Mouse (Mus musculus) cortical plate, adult 2 months (tissue): Measurements from ENCODE around the gene Basp1.

Experiments used
- CTCF ChIP-seq: fragments of 200-500 bp; IDR thresholded peaks from 2 replicates; pipeline ENCODE4 v1.5.1; 2011; ENCODE audit warnings: mild to moderate bottlenecking, control low read depth, low read length; ENCODE audit not compliant: insufficient read depth; ENCODE audit errors: extremely low read depth
- POLR2A ChIP-seq: fragments of 200-500 bp; IDR thresholded peaks from 2 replicates; pipeline ENCODE4 v1.6.1; 2011; ENCODE audit warnings: mild to moderate bottlenecking, low read length, control low read depth; ENCODE audit not compliant: insufficient read depth; ENCODE audit errors: extremely low read depth

DNA sequence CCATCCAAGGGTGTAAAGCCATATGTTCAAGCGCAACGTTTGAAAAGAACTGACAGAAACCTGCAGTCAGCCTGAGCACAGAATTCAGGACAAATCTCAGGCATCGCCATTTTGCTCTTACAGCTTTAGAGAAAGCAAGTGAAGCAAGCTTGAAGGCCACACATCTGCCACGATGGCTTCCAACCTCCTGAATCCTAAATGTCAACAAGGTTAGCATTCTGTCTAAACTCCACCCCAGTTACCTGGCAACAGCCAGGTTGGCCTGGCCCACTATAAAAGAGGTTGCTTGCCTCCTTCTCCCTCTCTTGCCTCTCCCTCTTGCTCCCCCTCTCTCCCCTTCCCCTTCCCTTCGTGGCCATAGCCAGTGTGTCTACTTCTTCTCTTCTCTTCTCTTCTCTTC lies 33.5 kb downstream of the Basp1 start:
- no peak for TF ChIP-seq CTCF
- TF ChIP-seq POLR2A, result no peak
